Mouse (Mus musculus) G1E-ER4 (cell line): ENCODE measurements around the gene Dus2. TPM values are rescaled to one million over a fixed set of nuclear protein-coding genes. Genes with fewer than 3 reads are reported as not detected.

ENCODE experiments used
- GATA1 ChIP-seq: IDR thresholded peaks from one replicate; pipeline ENCODE4 v1.8.0; 2012; ENCODE audit warnings: low read length, inconsistent platforms
- polyA plus RNA-seq: library from polyadenylated mRNA; stranded (reverse); fragments of >175 nt; gene quantifications from 2 replicates; pipeline ENCODE4 v1.2.3, GENCODE M21; 2012

The Dus2 gene
- polyA plus RNA-seq, 1 experiment: 3.9 TPM

DNA sequence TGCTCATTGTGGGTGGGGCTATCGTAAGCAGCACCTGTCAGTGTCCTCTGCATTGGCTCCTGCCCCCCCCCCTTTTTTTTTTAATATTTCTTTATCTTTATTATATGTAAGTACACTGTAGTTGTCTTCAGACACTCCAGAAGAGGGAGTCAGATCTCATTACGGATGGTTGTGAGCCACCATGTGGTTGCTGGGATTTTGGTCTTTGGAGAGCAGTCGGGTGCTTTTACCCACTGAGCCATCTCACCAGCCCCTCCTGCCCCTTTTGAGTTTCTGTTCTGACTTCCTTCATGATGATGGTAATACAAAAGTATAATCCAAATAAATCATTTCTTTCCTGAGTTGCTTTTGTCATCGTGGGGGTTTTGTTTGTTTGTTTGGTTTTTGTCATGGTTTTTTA lies 111.2 kb downstream of the Dus2 start:
- TF ChIP-seq GATA1: no peak

Other genes with a start within 250 kb of the Dus2 start
- 4.7 TPM in 2 replicates for gene Gfod2, start 232.7 kb upstream of the Dus2 start, polyA plus RNA-seq
- 23.9 and 32.1 TPM in 2 replicates for gene Ranbp10, start 164.0 kb upstream of the Dus2 start, polyA plus RNA-seq
- gene Tsnaxip1, start 163.6 kb upstream of the Dus2 start, polyA plus RNA-seq: not detected in 2 replicates
- gene Cenpt, start 138.1 kb upstream of the Dus2 start, polyA plus RNA-seq: 15.8 and 16.9 TPM in 2 replicates
- gene Thap11, start 136.2 kb upstream of the Dus2 start, polyA plus RNA-seq: 35.4 and 41.5 TPM in 2 replicates
- gene Nutf2, start 130.8 kb upstream of the Dus2 start, polyA plus RNA-seq: 239 and 337 TPM in 2 replicates
- gene Edc4, start 110.5 kb upstream of the Dus2 start, polyA plus RNA-seq: 20.8 and 27.6 TPM in 2 replicates
- gene Nrn1l, start 97.8 kb upstream of the Dus2 start, polyA plus RNA-seq: 1.8 and 2.4 TPM in 2 replicates
- 13.6 and 26.7 TPM in 2 replicates for gene Pskh1, start 90.9 kb upstream of the Dus2 start, polyA plus RNA-seq
- 0.46 TPM in 1 of 2 replicates, not detected in the other for gene Ctrl, start 57.5 kb upstream of the Dus2 start, polyA plus RNA-seq
- gene Psmb10, start 52.9 kb upstream of the Dus2 start, polyA plus RNA-seq: 183 and 226 TPM in 2 replicates
- 0.31 and 0.39 TPM in 2 replicates for gene Lcat, start 48.0 kb upstream of the Dus2 start, polyA plus RNA-seq
- 14.1 and 17.6 TPM in 2 replicates for gene Slc12a4, start 25.2 kb upstream of the Dus2 start, polyA plus RNA-seq
- not detected in 2 replicates for gene Dpep3, start 11.9 kb upstream of the Dus2 start, polyA plus RNA-seq
- gene Dpep2nb, start 14.6 kb downstream of the Dus2 start, polyA plus RNA-seq: not detected in 2 replicates
- 28.3 and 32.4 TPM in 2 replicates for gene Ddx28, start 20.5 kb downstream of the Dus2 start, polyA plus RNA-seq
- gene Nfatc3, start 67.5 kb downstream of the Dus2 start, polyA plus RNA-seq: 16.5 and 25.5 TPM in 2 replicates
- gene Esrp2, start 145.6 kb downstream of the Dus2 start, polyA plus RNA-seq: not detected in 2 replicates
- gene Pla2g15, start 159.1 kb downstream of the Dus2 start, polyA plus RNA-seq: 0.75 and 0.85 TPM in 2 replicates
- gene Slc7a6, start 177.5 kb downstream of the Dus2 start, polyA plus RNA-seq: 3.1 and 3.7 TPM in 2 replicates
- 28.9 and 34.4 TPM in 2 replicates for gene Slc7a6os, start 219.6 kb downstream of the Dus2 start, polyA plus RNA-seq
- gene Prmt7, start 219.6 kb downstream of the Dus2 start, polyA plus RNA-seq: 16.6 and 75.2 TPM in 2 replicates